Mouse (Mus musculus) lung, postnatal 0 days (tissue): ENCODE measurements around the gene Prdx1.

Source experiments
- CTCF ChIP-seq: IDR thresholded peaks from 2 replicates; pipeline ENCODE4 v1.5.1; 2016; ENCODE audit warnings: antibody characterized with exemption, mild to moderate bottlenecking
- EP300 ChIP-seq: IDR thresholded peaks from 2 replicates; pipeline ENCODE4 v1.6.1; 2016; ENCODE audit warnings: antibody characterized with exemption, mild to moderate bottlenecking, control low read depth

DNA sequence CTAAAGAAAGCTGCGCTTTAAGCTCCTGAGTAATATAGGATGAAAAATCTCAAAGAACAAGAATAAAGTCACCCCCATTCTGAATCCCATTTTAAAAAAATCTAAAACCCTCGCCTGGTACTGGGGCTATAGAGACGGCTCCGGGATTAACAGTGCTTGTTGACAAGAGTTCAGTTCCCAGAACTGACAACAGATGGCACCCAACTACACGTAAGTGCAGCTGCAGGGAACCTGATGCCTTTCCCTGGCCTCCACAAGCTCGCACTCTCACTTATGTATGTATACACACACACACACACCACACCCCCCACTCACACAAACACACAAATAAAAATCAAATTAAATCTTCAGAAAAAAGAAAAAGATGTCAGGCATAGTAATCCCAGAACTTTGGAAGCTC is 41.0 kb upstream of the Prdx1 start:
- TF ChIP-seq CTCF (peak; percentile 67), EP300 (no peak)
